Mouse (Mus musculus) MEL (cell line): ENCODE measurements around the gene Cdh6. TPM values are rescaled to one million over a fixed set of nuclear protein-coding genes. Genes with fewer than 3 reads are reported as not detected.

Source experiments
- DNase-seq: peaks from one replicate; pipeline ENCODE4 v3.0.0; 2011; ENCODE audit warnings: low read depth, low spot score
- H3K27ac ChIP-seq: 2 replicates; pipeline ENCODE4 v1.5.1; 2012; ENCODE audit warnings: low read depth, mild to moderate bottlenecking, control low read depth, low read length, moderate library complexity; ENCODE audit not compliant: control insufficient read depth
- H3K27me3 ChIP-seq, 2 experiments: fragments of 150-350 bp in 1 of 2; sonication (generic) in 1 of 2; 2 replicates each; pipeline ENCODE4 v1.6.1; 2012; ENCODE audit warnings: low read length in 2 of 2, mild to moderate bottlenecking in 2 of 2, improper control_type of control experiment in 1 of 2, moderate library complexity in 1 of 2; ENCODE audit not compliant: insufficient read depth in 2 of 2, control insufficient read depth in 1 of 2
- H3K36me3 ChIP-seq, 2 experiments: 2 replicates each; pipeline ENCODE4 v1.6.1; 2012 to 2014; ENCODE audit warnings: low read length in 2 of 2, improper control_type of control experiment in 1 of 2, inconsistent platforms in 1 of 2, mild to moderate bottlenecking in 1 of 2; ENCODE audit not compliant: insufficient read depth in 2 of 2, control insufficient read depth in 1 of 2
- H3K4me1 ChIP-seq, 2 experiments: fragments of 150-350 bp in 1 of 2; sonication (generic) in 1 of 2; 2 replicates each; pipeline ENCODE4 v1.6.1; 2012; ENCODE audit warnings: low read length in 2 of 2, improper control_type of control experiment in 1 of 2, mild to moderate bottlenecking in 1 of 2; ENCODE audit not compliant: insufficient read depth in 2 of 2, control insufficient read depth in 1 of 2
- H3K4me3 ChIP-seq, 2 experiments: fragments of 150-350 bp in 1 of 2; sonication (generic) in 1 of 2; 2 replicates each; pipeline ENCODE4 v1.5.1; 2012; ENCODE audit warnings: low read depth in 2 of 2, low read length in 2 of 2, mild to moderate bottlenecking in 2 of 2, moderate library complexity in 2 of 2, control low read depth in 1 of 2, improper control_type of control experiment in 1 of 2; ENCODE audit not compliant: control insufficient read depth in 1 of 2, insufficient read depth in 1 of 2
- H3K79me2 ChIP-seq: 2 replicates; pipeline ENCODE4 v1.6.1; 2012; ENCODE audit warnings: mild to moderate bottlenecking, low read length, moderate library complexity; ENCODE audit not compliant: control insufficient read depth, poor library complexity, insufficient read depth
- H3K9ac ChIP-seq: 2 replicates; pipeline ENCODE4 v1.6.1; 2012; ENCODE audit warnings: low read depth, mild to moderate bottlenecking, control low read depth, low read length, moderate library complexity; ENCODE audit not compliant: control insufficient read depth, poor library complexity, severe bottlenecking
- H3K9me3 ChIP-seq: fragments of 150-350 bp; sonication (generic); replicated peaks from 2 replicates; pipeline ENCODE4 v1.6.1; 2012; ENCODE audit warnings: mild to moderate bottlenecking, low read length, improper control_type of control experiment, moderate library complexity; ENCODE audit not compliant: insufficient read depth
- BHLHE40 ChIP-seq: IDR thresholded peaks from 2 replicates; pipeline ENCODE4 v1.6.1; 2012; ENCODE audit warnings: low read depth, mild to moderate bottlenecking, inconsistent platforms, low read length, improper control_type of control experiment, borderline replicate concordance
- CHD1 ChIP-seq: IDR thresholded peaks from 2 replicates; pipeline ENCODE4 v1.6.1; 2012; ENCODE audit warnings: low read depth, mild to moderate bottlenecking, inconsistent platforms, low read length, improper control_type of control experiment
- CHD2 ChIP-seq: IDR thresholded peaks from 2 replicates; pipeline ENCODE4 v1.6.1; 2011; ENCODE audit warnings: low read length, improper control_type of control experiment
- ETS1 ChIP-seq: IDR thresholded peaks from 2 replicates; pipeline ENCODE4 v1.6.1; 2012; ENCODE audit warnings: low read depth, mild to moderate bottlenecking, inconsistent platforms, low read length, improper control_type of control experiment, moderate library complexity
- GABPA ChIP-seq: IDR thresholded peaks from 2 replicates; pipeline ENCODE4 v1.6.1; 2012; ENCODE audit warnings: low read depth, mild to moderate bottlenecking, inconsistent platforms, low read length, improper control_type of control experiment, moderate library complexity
- MAX ChIP-seq: IDR thresholded peaks from 2 replicates; pipeline ENCODE4 v1.6.1; 2011; ENCODE audit warnings: low read length, improper control_type of control experiment
- MEF2A ChIP-seq: IDR thresholded peaks from 2 replicates; pipeline ENCODE4 v1.6.1; 2014; ENCODE audit warnings: low read depth, mild to moderate bottlenecking, inconsistent platforms, low read length, improper control_type of control experiment; ENCODE audit not compliant: poor library complexity, insufficient replicate concordance, severe bottlenecking; ENCODE audit errors: extremely low read depth
- MXI1 ChIP-seq: IDR thresholded peaks from 2 replicates; pipeline ENCODE4 v1.6.1; 2011; ENCODE audit warnings: mild to moderate bottlenecking, low read depth, low read length, improper control_type of control experiment
- MYB ChIP-seq: IDR thresholded peaks from 2 replicates; pipeline ENCODE4 v1.6.1; 2011; ENCODE audit warnings: mild to moderate bottlenecking, low read depth, low read length, improper control_type of control experiment
- MYC ChIP-seq: IDR thresholded peaks from 2 replicates; pipeline ENCODE4 v1.6.1; 2011; ENCODE audit warnings: low read depth, mild to moderate bottlenecking, low read length, improper control_type of control experiment, moderate library complexity
- NELFE ChIP-seq: IDR thresholded peaks from 2 replicates; pipeline ENCODE4 v1.6.1; 2011; ENCODE audit warnings: low read depth, low read length, improper control_type of control experiment
- POLR2A ChIP-seq, 2 experiments: IDR thresholded peaks; 2 replicates each; pipeline ENCODE4 v1.6.1; 2011 to 2012; ENCODE audit warnings: low read length in 2 of 2, mild to moderate bottlenecking in 2 of 2, control low read depth in 1 of 2, improper control_type of control experiment in 1 of 2, low read depth in 1 of 2, moderate library complexity in 1 of 2; ENCODE audit not compliant: control insufficient read depth in 1 of 2, insufficient read depth in 1 of 2, poor library complexity in 1 of 2
- POLR2AphosphoS2 ChIP-seq: IDR thresholded peaks from 2 replicates; pipeline ENCODE4 v1.6.1; 2011; ENCODE audit warnings: low read length, improper control_type of control experiment
- RAD21 ChIP-seq: IDR thresholded peaks from 2 replicates; pipeline ENCODE4 v1.6.1; 2011; ENCODE audit warnings: mild to moderate bottlenecking, low read depth, low read length, improper control_type of control experiment
- TAL1 ChIP-seq: IDR thresholded peaks from 2 replicates; pipeline ENCODE4 v1.6.1; 2012; ENCODE audit warnings: mild to moderate bottlenecking, inconsistent platforms, low read length, moderate library complexity, mixed read lengths
- TCF12 ChIP-seq: IDR thresholded peaks from 2 replicates; pipeline ENCODE4 v1.6.1; 2014; ENCODE audit warnings: low read depth, mild to moderate bottlenecking, inconsistent platforms, low read length, improper control_type of control experiment, moderate library complexity
- UBTF ChIP-seq: IDR thresholded peaks from 2 replicates; pipeline ENCODE4 v1.6.1; 2012; ENCODE audit warnings: low read depth, mild to moderate bottlenecking, inconsistent platforms, low read length, improper control_type of control experiment, moderate library complexity, borderline replicate concordance; ENCODE audit not compliant: insufficient read depth
- USF1 ChIP-seq: IDR thresholded peaks from 2 replicates; pipeline ENCODE4 v1.6.1; 2014; ENCODE audit warnings: low read depth, mild to moderate bottlenecking, inconsistent platforms, low read length, improper control_type of control experiment, moderate library complexity
- polyA plus RNA-seq, 2 experiments: library from polyadenylated mRNA; stranded (reverse) in 1 of 2; unstranded in 1 of 2; fragments of >175 nt in 1 of 2; fragments of >200 nt in 1 of 2; gene quantifications; 2 replicates each; pipeline versions ENCODE4 v1.2.1 to v1.2.4; 2012; ENCODE audit warnings: low replicate concordance in 2 of 2, low read depth in 1 of 2; ENCODE audit not compliant: insufficient read length in 2 of 2, insufficient read depth in 1 of 2, missing spikeins in 1 of 2
- total RNA-seq: library from RNA; depleted of rRNA; stranded (reverse); fragments of 300-350 nt; gene quantifications from 2 replicates; pipeline ENCODE4 v1.2.3, GENCODE M21; 2012

Gene Cdh6
- total and polyA plus RNA-seq, 3 experiments, result not detected

GRCm38 (mm10) chr15:13208716-13209115 lies 35.2 kb upstream of the Cdh6 start:
- H3K27ac ChIP-seq, result no peak overlapping the region
- DNase-seq, result no peak
- no peak for TF ChIP-seq MYB
- TF ChIP-seq RAD21, result no peak
- TF ChIP-seq ETS1, result no peak
- no peak for TF ChIP-seq MAX
- TF ChIP-seq TAL1, result no peak
- no peak for TF ChIP-seq GABPA
- no peak for TF ChIP-seq POLR2AphosphoS2
- no peak for TF ChIP-seq MEF2A
- TF ChIP-seq UBTF, result no peak
- no peak for TF ChIP-seq NELFE
- TF ChIP-seq CHD2, result no peak
- TF ChIP-seq POLR2A (IDR thresholded peaks at IDR 0.05; ENCODE audit: control insufficient read depth in 1 of 2, insufficient read depth in 1 of 2, low read depth in 1 of 2, low read length in 2 of 2, poor library complexity in 1 of 2), result no peak
- no peak for TF ChIP-seq USF1
- TF ChIP-seq BHLHE40, result no peak
- no peaks in the 10 kb centered on the region for H3K4me1 ChIP-seq
- H3K9me3 ChIP-seq, result no peaks in the 10 kb centered on the region
- no peak overlapping the region for H3K4me3 ChIP-seq
- H3K27me3 ChIP-seq, result no peaks in the 10 kb centered on the region
- H3K9ac ChIP-seq, result no peak overlapping the region
- H3K79me2 ChIP-seq, result no peaks in the 10 kb centered on the region
- no peaks in the 10 kb centered on the region for H3K36me3 ChIP-seq

GRCm38 (mm10) chr15:13196237-13196636 lies 22.8 kb upstream of the Cdh6 start:
- Histone ChIP-seq H3K4me1 (no peaks in the 10 kb centered on the region), H3K4me3 (no peak overlapping the region), H3K27me3 (no peaks in the 10 kb centered on the region), H3K36me3 (no peaks in the 10 kb centered on the region), H3K27ac (no peak overlapping the region), H3K79me2 (no peaks in the 10 kb centered on the region), H3K9me3 (no peaks in the 10 kb centered on the region), H3K9ac (no peak overlapping the region)
- TF ChIP-seq CHD1 (no peak), MEF2A (no peak), MYC (no peak), TCF12 (no peak), GABPA (no peak), MYB (no peak), MXI1 (no peak)
- DNase-seq, result no peak
